7 mouse cellular contexts compared by ENCODE assay signal in genomic region chr9:75070457-75071028, GRCm38 (mm10). TPM values are rescaled to one million over a fixed set of nuclear protein-coding genes. Genes with fewer than 3 reads are reported as not detected.
DNase-seq lines count a peak whose midpoint lies in the region; ATAC-seq and TF ChIP-seq lines count a peak whose summit lies in the region.

Gene Myo5a (plus strand): TSS chr9:75071015.

- H3K4me2 ChIP-seq in limb, embryonic 12.5 days, result peak within 1 kb of the TSS; percentile 77

- no peaks in the 10 kb centered on the region for H3K27me3 ChIP-seq in testis, adult 2 months (ENCODE audit: control insufficient read depth, insufficient read depth, low read length)
- no peaks in the 10 kb centered on the region for H3K27me3 ChIP-seq in limb, embryonic 12.5 days

- no peak; the same call in 1 of the 2 replicates for ATAC-seq in limb, embryonic 12.5 days (ENCODE audit: insufficient number of reproducible peaks, insufficient read depth, low FRiP score, low TSS enrichment, low read depth)

- H3K9me3 ChIP-seq in limb, embryonic 12.5 days, result no peaks in the 10 kb centered on the region

- intact Hi-C loops in heart, postnatal 14 days (cut with DNase I), result loop anchor here (5.0 kb wide), 1 partner anchor 127 kb away; no protein-coding TSS in a partner anchor

- H3K4me1 ChIP-seq in testis, adult 2 months (ENCODE audit: control insufficient read depth, insufficient read depth, low read length), result peaks cover 9% of the 10 kb centered on the region
- peaks cover 1% of the 10 kb centered on the region; the same call in 1 of the 2 replicates for H3K4me1 ChIP-seq in cortical plate, adult 2 months (ENCODE audit: control insufficient read depth, insufficient read depth, low read length)
- peaks cover 10% of the 10 kb centered on the region; the same call in 1 of the 2 replicates for H3K4me1 ChIP-seq in limb, embryonic 12.5 days (replicated peaks)
- H3K4me1 ChIP-seq in olfactory bulb, adult 2 months (ENCODE audit: control insufficient read depth, insufficient read depth, low read length), result no peaks in the 10 kb centered on the region

- peak within 1 kb of the TSS; percentile 86 for H3K27ac ChIP-seq in testis, adult 2 months (ENCODE audit: control insufficient read depth, insufficient read depth, low read depth, low read length)
- H3K27ac ChIP-seq in cortical plate, adult 2 months (ENCODE audit: insufficient read depth, low read length), result peak within 1 kb of the TSS; percentile 99
- peak within 1 kb of the TSS; percentile 94 for H3K27ac ChIP-seq in limb, embryonic 12.5 days
- H3K27ac ChIP-seq in olfactory bulb, adult 2 months (ENCODE audit: insufficient read depth, low read depth, low read length), result peak within 1 kb of the TSS; percentile 86

- 21% methylated on average over 23 of the region's 23 CpGs for WGBS in limb, embryonic 12.5 days
- WGBS in olfactory bulb, adult 2 months, result 21% methylated on average over 23 of the region's 23 CpGs

- peak within 1 kb of the TSS; percentile 84 for H3K4me3 ChIP-seq in testis, adult 2 months (ENCODE audit: control insufficient read depth, low read depth, low read length)
- H3K4me3 ChIP-seq in cortical plate, adult 2 months (ENCODE audit: insufficient read depth, low read length), result peak within 1 kb of the TSS; percentile 99
- H3K4me3 ChIP-seq in limb, embryonic 12.5 days (replicated peaks), result peak within 1 kb of the TSS; percentile 78
- H3K4me3 ChIP-seq in olfactory bulb, adult 2 months (ENCODE audit: insufficient read depth, low read depth, low read length), result peak within 1 kb of the TSS; percentile 88

- TF ChIP-seq POLR2A in testis, adult 2 months (IDR thresholded peaks at IDR 0.05; ENCODE audit: control insufficient read depth, low read depth, low read length), result no peak
- TF ChIP-seq POLR2A in cortical plate, adult 2 months (IDR thresholded peaks at IDR 0.05; ENCODE audit: extremely low read depth, insufficient read depth, low read length), result no peak
- TF ChIP-seq POLR2A in olfactory bulb, adult 2 months (IDR thresholded peaks at IDR 0.05; ENCODE audit: insufficient read depth, low read depth, low read length), result no peak

- no peak for TF ChIP-seq CTCF in testis, adult 2 months (IDR thresholded peaks at IDR 0.05; ENCODE audit: control insufficient read depth, insufficient read depth, insufficient replicate concordance, low read depth, low read length)
- TF ChIP-seq CTCF in cortical plate, adult 2 months (IDR thresholded peaks at IDR 0.05; ENCODE audit: extremely low read depth, insufficient read depth, low read length), result no peak
- no peak for TF ChIP-seq CTCF in olfactory bulb, adult 2 months (IDR thresholded peaks at IDR 0.05; ENCODE audit: insufficient read depth, low read depth, low read length)

- DNase-seq in testis, postnatal 10 days (ENCODE audit: low spot score), result no peak
- DNase-seq in heart, postnatal 14 days, result no peak
- no peak for DNase-seq in embryo, embryonic 11 days

- peak within 1 kb of the TSS; percentile 86 for H3K9ac ChIP-seq in limb, embryonic 12.5 days (replicated peaks)

- no peaks in the 10 kb centered on the region for H3K36me3 ChIP-seq in testis, adult 2 months (ENCODE audit: control insufficient read depth, insufficient read depth, low read length)
- no peaks in the 10 kb centered on the region for H3K36me3 ChIP-seq in limb, embryonic 12.5 days

RNA-seq across cellular contexts. Expression of gene Myo5a, which starts in this region (rescaled TPM):
- polyA plus RNA-seq in testis, adult 2 months (2012; rRNA removed), result 6.7 and 7.6 TPM in 2 replicates
- polyA plus RNA-seq in cortical plate, adult 2 months (2012; rRNA removed), result 115 and 116 TPM in 2 replicates
- 10 to 100 TPM; 12.3 to 13.8 TPM for total RNA-seq in heart, postnatal 14 days (2021)
- polyA plus RNA-seq in limb, embryonic 12.5 days (2016; fragmentation: Nextera tagmentation; extraction: Ambion mirVana), result 22.3 and 25.6 TPM in 2 replicates
- polyA plus RNA-seq in olfactory bulb, adult 2 months (2012; ENCODE audit: insufficient read depth, insufficient read length, low replicate concordance, missing spikeins), result 199 and 292 TPM in 2 replicates
